Mouse (Mus musculus) megakaryocyte-erythroid progenitor cell, adult 5-6 weeks (primary cell): ENCODE data around the gene Myoz2. TPM values are rescaled to one million over a fixed set of nuclear protein-coding genes. Genes with fewer than 3 reads are reported as not detected.

ENCODE experiments used
- total RNA-seq, 2 experiments: library from RNA; stranded (forward) in 1 of 2; stranded (reverse) in 1 of 2; fragments of 200-1000, 215-1000 nt in 1 of 2; fragments of >200 nt in 1 of 2; fragmentation: Nextera tagmentation in 1 of 2; gene quantifications; 2 replicates each; pipeline ENCODE4 v1.2.3; 2014 to 2017

The Myoz2 gene
- total RNA-seq, 2 experiments from 2014 or later: not detected

Other genes starting within 250 kb of the Myoz2 start
- gene Fabp2, start 139.9 kb downstream of the Myoz2 start, total RNA-seq (2014; fragmentation: Nextera tagmentation): not detected in 2 replicates
- gene Fabp2, start 139.9 kb downstream of the Myoz2 start, total RNA-seq (2017): not detected in 2 replicates
- not detected in 2 replicates for gene Gm10959, start 115.7 kb downstream of the Myoz2 start, total RNA-seq (2014; fragmentation: Nextera tagmentation)
- not detected in 2 replicates for gene Gm10959, start 115.7 kb downstream of the Myoz2 start, total RNA-seq (2017)
- gene 1810037I17Rik, start 110.8 kb downstream of the Myoz2 start, total RNA-seq (2014; fragmentation: Nextera tagmentation): 53.9 and 60.1 TPM in 2 replicates
- 15.9 and 20.8 TPM in 2 replicates for gene 1810037I17Rik, start 110.8 kb downstream of the Myoz2 start, total RNA-seq (2017)
- 4.4 and 5.6 TPM in 2 replicates for gene Usp53, start 50.5 kb downstream of the Myoz2 start, total RNA-seq (2014; fragmentation: Nextera tagmentation)
- 2.0 and 5.6 TPM in 2 replicates for gene Usp53, start 50.5 kb downstream of the Myoz2 start, total RNA-seq (2017)
- 3.6 and 10.3 TPM in 2 replicates for gene Synpo2, start 201.1 kb upstream of the Myoz2 start, total RNA-seq (2014; fragmentation: Nextera tagmentation)
- 1.5 and 2.3 TPM in 2 replicates for gene Synpo2, start 201.1 kb upstream of the Myoz2 start, total RNA-seq (2017)
- gene Sec24d, start 232.4 kb upstream of the Myoz2 start, total RNA-seq (2014; fragmentation: Nextera tagmentation): 11.5 and 19.0 TPM in 2 replicates
- gene Sec24d, start 232.4 kb upstream of the Myoz2 start, total RNA-seq (2017): 16.7 and 17.0 TPM in 2 replicates